Mouse (Mus musculus) NIH3T3 (cell line): Measurements from ENCODE around the gene Zdhhc22.

Source experiments
- DNase-seq: peaks from one replicate; pipeline ENCODE4 v3.0.0-alpha.2; 2012; ENCODE audit warnings: low read depth

Gene Zdhhc22

GRCm38 (mm10) chr12:86995931-86996330 lies 5.7 kb upstream of the Zdhhc22 start:
- DNase-seq, result no peak

GRCm38 (mm10) chr12:86994776-86995175 lies 4.5 kb upstream of the Zdhhc22 start:
- no peak for DNase-seq

GRCm38 (mm10) chr12:86994166-86994565 lies 3.9 kb upstream of the Zdhhc22 start:
- peak; percentile 51 for DNase-seq

- DNase-seq, result no peak
Measured at GRCm38 (mm10) chr12:86990755-86991110, 503 bp upstream of the Zdhhc22 start.

- DNase-seq, result no peak
Measured at GRCm38 (mm10) chr12:86989378-86989777, 852 bp downstream of the Zdhhc22 start.

- DNase-seq, result no peak
Measured at GRCm38 (mm10) chr12:86988227-86988626, 2.0 kb downstream of the Zdhhc22 start.

GRCm38 (mm10) chr12:86986562-86986961 lies 3.7 kb downstream of the Zdhhc22 start:
- DNase-seq, result no peak

GRCm38 (mm10) chr12:86984194-86984555 lies 6.1 kb downstream of the Zdhhc22 start:
- peak; percentile 72 for DNase-seq

- DNase-seq, result peak; percentile 48
Measured at GRCm38 (mm10) chr12:86983470-86984193, 6.6 kb downstream of the Zdhhc22 start.

- peak; percentile 28 for DNase-seq
Measured at GRCm38 (mm10) chr12:86981180-86981579, 9.1 kb downstream of the Zdhhc22 start.

GRCm38 (mm10) chr12:86977833-86978232 lies 12.4 kb downstream of the Zdhhc22 start:
- peak; percentile 92 for DNase-seq

GRCm38 (mm10) chr12:86976511-86977168 lies 13.6 kb downstream of the Zdhhc22 start:
- DNase-seq, result peak; percentile 21

- DNase-seq, result no peak
Measured at GRCm38 (mm10) chr12:86975761-86976160, 14.5 kb downstream of the Zdhhc22 start.

- DNase-seq, result peak; percentile 82
Measured at GRCm38 (mm10) chr12:86974387-86975288, 15.6 kb downstream of the Zdhhc22 start.

GRCm38 (mm10) chr12:86973706-86974105 lies 16.5 kb downstream of the Zdhhc22 start:
- DNase-seq, result peak; percentile 45

GRCm38 (mm10) chr12:86973216-86973615 lies 17.0 kb downstream of the Zdhhc22 start:
- DNase-seq, result peak; percentile 89

GRCm38 (mm10) chr12:86971089-86971488 lies 19.1 kb downstream of the Zdhhc22 start:
- DNase-seq, result no peak

- no peak for DNase-seq
Measured at GRCm38 (mm10) chr12:86969220-86969601, 21.0 kb downstream of the Zdhhc22 start.

GRCm38 (mm10) chr12:86968468-86969219 lies 21.6 kb downstream of the Zdhhc22 start:
- peak; percentile 52 for DNase-seq

- no peak for DNase-seq
Measured at GRCm38 (mm10) chr12:86965237-86965799, 24.9 kb downstream of the Zdhhc22 start.

- DNase-seq, result no peak
Measured at GRCm38 (mm10) chr12:86964278-86965057, 25.8 kb downstream of the Zdhhc22 start.
